ENCODE assay signal across 13 mouse cellular contexts in genomic region chr8:83916015-83916414, GRCm38 (mm10). TPM values are rescaled to one million over a fixed set of nuclear protein-coding genes. Genes with fewer than 3 reads are reported as not detected.
DNase-seq lines count a peak whose midpoint lies in the region; ATAC-seq and TF ChIP-seq lines count a peak whose summit lies in the region.
"Had no signal": no experiment of that assay in that cellular context is flagged by ENCODE, and none has a peak within 500 bp of the region (broad histone marks: within the 10 kb centered on the region; RNA-seq: fewer than 3 reads in every experiment).

No protein-coding gene starts in this region.

- WGBS in forebrain, embryonic 15.5 days: 66% methylated on average over 5 of the region's 5 CpGs
- WGBS in forebrain, embryonic 13.5 days: 74% methylated on average over 5 of the region's 5 CpGs
- WGBS in hindbrain, postnatal 0 days: 44% methylated on average over 5 of the region's 5 CpGs
- 82% methylated on average over 5 of the region's 5 CpGs for WGBS in hindbrain, embryonic 10.5 days
- 65% methylated on average over 5 of the region's 5 CpGs for WGBS in neural tube, embryonic 15.5 days

- peak overlapping the region; percentile 16; the same call in 1 of the 2 replicates for H3K27ac ChIP-seq in forebrain, embryonic 15.5 days (replicated peaks)
- H3K27ac ChIP-seq in forebrain, embryonic 13.5 days: no peak overlapping the region
- H3K27ac ChIP-seq in hindbrain, postnatal 0 days: peak overlapping the region; percentile 26
- no peak overlapping the region for H3K27ac ChIP-seq in hindbrain, embryonic 10.5 days
- peak overlapping the region; percentile 70 for H3K27ac ChIP-seq in cortical plate, adult 2 months (ENCODE audit: insufficient read depth, low read length)
- no peak overlapping the region for H3K27ac ChIP-seq in neural tube, embryonic 15.5 days (replicated peaks)
- H3K27ac ChIP-seq: midbrain, embryonic 12.5 days had no signal

- H3K9me3 ChIP-seq in forebrain, embryonic 15.5 days: no peaks in the 10 kb centered on the region
- H3K9me3 ChIP-seq in forebrain, embryonic 13.5 days (replicated peaks): no peaks in the 10 kb centered on the region
- no peaks in the 10 kb centered on the region for H3K9me3 ChIP-seq in hindbrain, postnatal 0 days (ENCODE audit: low read length)
- no peaks in the 10 kb centered on the region for H3K9me3 ChIP-seq in hindbrain, embryonic 10.5 days
- H3K9me3 ChIP-seq in neural tube, embryonic 15.5 days (replicated peaks): no peaks in the 10 kb centered on the region
- H3K9me3 ChIP-seq: G1E; midbrain, embryonic 12.5 days had no signal

- H3K36me3 ChIP-seq in forebrain, embryonic 15.5 days: peaks cover 14% of the 10 kb centered on the region
- H3K36me3 ChIP-seq in forebrain, embryonic 13.5 days (ENCODE audit: poor library complexity, severe bottlenecking): peaks cover 45% of the 10 kb centered on the region
- peaks cover 5% of the 10 kb centered on the region; the same call in 1 of the 2 replicates for H3K36me3 ChIP-seq in hindbrain, postnatal 0 days (ENCODE audit: insufficient read depth, low read length)
- peaks cover 28% of the 10 kb centered on the region for H3K36me3 ChIP-seq in hindbrain, embryonic 10.5 days
- H3K36me3 ChIP-seq in neural tube, embryonic 15.5 days: peaks cover 26% of the 10 kb centered on the region

- no peak for DNase-seq in hindbrain, postnatal 0 days (ENCODE audit: low spot score)
- no peak for DNase-seq in hindbrain, embryonic 10.5 days (ENCODE audit: low spot score)
- peak; percentile 73 to 77 for DNase-seq in left cerebral cortex, postnatal 36 days (ENCODE audit: low spot score in 2 of 2)
- DNase-seq: kidney, postnatal 14 days; liver had no signal

- TF ChIP-seq POLR2A in cortical plate, adult 2 months (IDR thresholded peaks at IDR 0.05; ENCODE audit: extremely low read depth, insufficient read depth, low read length): no peak

- peaks cover 30% of the 10 kb centered on the region for H3K4me1 ChIP-seq in forebrain, embryonic 15.5 days
- H3K4me1 ChIP-seq in forebrain, embryonic 13.5 days: peaks cover 22% of the 10 kb centered on the region
- peaks cover 8% of the 10 kb centered on the region; the same call in 1 of the 2 replicates for H3K4me1 ChIP-seq in hindbrain, postnatal 0 days (ENCODE audit: insufficient read depth, low read length)
- peaks cover 16% of the 10 kb centered on the region for H3K4me1 ChIP-seq in hindbrain, embryonic 10.5 days (replicated peaks)
- peaks cover 21% of the 10 kb centered on the region for H3K4me1 ChIP-seq in cortical plate, adult 2 months (ENCODE audit: control insufficient read depth, insufficient read depth, low read length)
- H3K4me1 ChIP-seq in neural tube, embryonic 15.5 days: peaks cover 40% of the 10 kb centered on the region

- no peak overlapping the region for H3K4me3 ChIP-seq in forebrain, embryonic 15.5 days
- H3K4me3 ChIP-seq in forebrain, embryonic 13.5 days: no peak overlapping the region
- H3K4me3 ChIP-seq in hindbrain, postnatal 0 days (ENCODE audit: low read length): no peak overlapping the region
- no peak overlapping the region for H3K4me3 ChIP-seq in hindbrain, embryonic 10.5 days
- H3K4me3 ChIP-seq in cortical plate, adult 2 months (ENCODE audit: insufficient read depth, low read length): 0 out of 2 replicates have a peak overlapping the region, but pooled peaks have one; percentile 4
- H3K4me3 ChIP-seq in neural tube, embryonic 15.5 days (replicated peaks): no peak overlapping the region
- H3K4me3 ChIP-seq: midbrain, embryonic 12.5 days had no signal

- no peak overlapping the region for H3K9ac ChIP-seq in forebrain, embryonic 15.5 days (replicated peaks)
- no peak overlapping the region for H3K9ac ChIP-seq in forebrain, embryonic 13.5 days
- H3K9ac ChIP-seq in hindbrain, postnatal 0 days (replicated peaks; ENCODE audit: low read length): no peak overlapping the region
- H3K9ac ChIP-seq in neural tube, embryonic 15.5 days (replicated peaks): no peak overlapping the region
- H3K9ac ChIP-seq: midbrain, embryonic 12.5 days had no signal

- no peak overlapping the region for H3K4me2 ChIP-seq in forebrain, embryonic 15.5 days (replicated peaks)
- no peak overlapping the region for H3K4me2 ChIP-seq in forebrain, embryonic 13.5 days
- H3K4me2 ChIP-seq in hindbrain, postnatal 0 days (ENCODE audit: low read depth, low read length): no peak overlapping the region
- no peak overlapping the region for H3K4me2 ChIP-seq in neural tube, embryonic 15.5 days
- H3K4me2 ChIP-seq: midbrain, embryonic 12.5 days had no signal

- H3K27me3 ChIP-seq in forebrain, embryonic 15.5 days: no peaks in the 10 kb centered on the region
- no peaks in the 10 kb centered on the region for H3K27me3 ChIP-seq in forebrain, embryonic 13.5 days
- no peaks in the 10 kb centered on the region for H3K27me3 ChIP-seq in hindbrain, postnatal 0 days (ENCODE audit: insufficient read depth, low read length)
- H3K27me3 ChIP-seq in hindbrain, embryonic 10.5 days (ENCODE audit: insufficient read depth, poor library complexity, severe bottlenecking): no peaks in the 10 kb centered on the region
- H3K27me3 ChIP-seq in neural tube, embryonic 15.5 days (replicated peaks): no peaks in the 10 kb centered on the region
- H3K27me3 ChIP-seq: midbrain, embryonic 12.5 days had no signal

- intact Hi-C loops in left cerebral cortex, postnatal 36 days (cut with DNase I): loop anchor here (2.0 kb wide), 1 partner anchor 15 kb away; the partner anchor contains the start of gene Adgrl1

- TF ChIP-seq CTCF in hindbrain, postnatal 0 days (IDR thresholded peaks at IDR 0.05; ENCODE audit: low read depth): no peak
- no peak for TF ChIP-seq CTCF in cortical plate, adult 2 months (IDR thresholded peaks at IDR 0.05; ENCODE audit: extremely low read depth, insufficient read depth, low read length)

- ATAC-seq in forebrain, embryonic 15.5 days (replicated peaks): no peak
- ATAC-seq in forebrain, embryonic 13.5 days: no peak
- ATAC-seq in hindbrain, postnatal 0 days: no peak; the same call in 1 of the 2 replicates
- ATAC-seq in neural tube, embryonic 15.5 days (ENCODE audit: low FRiP score): no peak
- ATAC-seq in activated CD4-positive, CD25-positive, alpha-beta regulatory T cell, adult 4 months: no peak
- ATAC-seq: lung, postnatal 0 days had no signal

RNA-seq across cellular contexts. Expression of gene Adgrl1, which starts 16.1 kb away (rescaled TPM):
- 56.2 and 57.0 TPM in 2 replicates for polyA plus RNA-seq in forebrain, embryonic 15.5 days (2015; fragmentation: Nextera tagmentation; extraction: Ambion mirVana)
- 32.8 and 38.5 TPM in 2 replicates for polyA plus RNA-seq in forebrain, embryonic 13.5 days (2015; fragmentation: Nextera tagmentation; extraction: Ambion mirVana)
- 393 and 469 TPM in 2 replicates for total RNA-seq in hindbrain, postnatal 0 days (2014; rRNA removed)
- polyA plus RNA-seq in hindbrain, postnatal 0 days (2015; fragmentation: Nextera tagmentation; extraction: Ambion mirVana): 54.2 and 54.6 TPM in 2 replicates
- polyA plus RNA-seq in hindbrain, embryonic 10.5 days (2016; fragmentation: Nextera tagmentation; extraction: Ambion mirVana): 10.9 and 15.4 TPM in 2 replicates
- 236 and 241 TPM in 2 replicates for polyA plus RNA-seq in cortical plate, adult 2 months (2012; rRNA removed)
- total RNA-seq in left cerebral cortex, postnatal 36 days (2021): 100 to 1,000 TPM; 422 to 433 TPM
- 43.0 and 54.1 TPM in 2 replicates for polyA plus RNA-seq in neural tube, embryonic 15.5 days (2015; fragmentation: Nextera tagmentation; extraction: Ambion mirVana)
- 10 to 100 TPM in 1 of 2 experiments, 1 to 10 TPM in 1; 9.3 to 11.0 TPM for polyA plus RNA-seq in activated CD4-positive, CD25-positive, alpha-beta regulatory T cell, adult 4 months (2017; shearing (Covaris generic))

RNA-seq across cellular contexts. Expression of gene Gm10644, which starts 39.0 kb away (rescaled TPM):
- polyA plus RNA-seq in forebrain, embryonic 15.5 days (2015; fragmentation: Nextera tagmentation; extraction: Ambion mirVana): 0.74 and 0.95 TPM in 2 replicates
- polyA plus RNA-seq in forebrain, embryonic 13.5 days (2015; fragmentation: Nextera tagmentation; extraction: Ambion mirVana): 0.67 and 0.98 TPM in 2 replicates
- 0.40 and 1.7 TPM in 2 replicates for total RNA-seq in hindbrain, postnatal 0 days (2014; rRNA removed)
- 0.43 and 0.56 TPM in 2 replicates for polyA plus RNA-seq in hindbrain, postnatal 0 days (2015; fragmentation: Nextera tagmentation; extraction: Ambion mirVana)
- polyA plus RNA-seq in hindbrain, embryonic 10.5 days (2016; fragmentation: Nextera tagmentation; extraction: Ambion mirVana): 1.1 and 1.5 TPM in 2 replicates
- polyA plus RNA-seq in cortical plate, adult 2 months (2012; rRNA removed): 0.52 and 0.62 TPM in 2 replicates
- total RNA-seq in left cerebral cortex, postnatal 36 days (2021): under 1 TPM; 0.25 to 0.54 TPM
- 1.1 TPM in 2 replicates for polyA plus RNA-seq in neural tube, embryonic 15.5 days (2015; fragmentation: Nextera tagmentation; extraction: Ambion mirVana)
- polyA plus RNA-seq in activated CD4-positive, CD25-positive, alpha-beta regulatory T cell, adult 4 months (2017; shearing (Covaris generic)): under 1 TPM; 0.24 to 0.66 TPM

RNA-seq across cellular contexts. Expression of gene Asf1b, which starts 39.3 kb away (rescaled TPM):
- 20.7 and 22.2 TPM in 2 replicates for polyA plus RNA-seq in forebrain, embryonic 15.5 days (2015; fragmentation: Nextera tagmentation; extraction: Ambion mirVana)
- polyA plus RNA-seq in forebrain, embryonic 13.5 days (2015; fragmentation: Nextera tagmentation; extraction: Ambion mirVana): 44.0 and 44.9 TPM in 2 replicates
- total RNA-seq in hindbrain, postnatal 0 days (2014; rRNA removed): 4.7 and 5.6 TPM in 2 replicates
- polyA plus RNA-seq in hindbrain, postnatal 0 days (2015; fragmentation: Nextera tagmentation; extraction: Ambion mirVana): 8.3 and 10.6 TPM in 2 replicates
- 99.1 and 112 TPM in 2 replicates for polyA plus RNA-seq in hindbrain, embryonic 10.5 days (2016; fragmentation: Nextera tagmentation; extraction: Ambion mirVana)
- 1.2 and 1.4 TPM in 2 replicates for polyA plus RNA-seq in cortical plate, adult 2 months (2012; rRNA removed)
- under 1 TPM; 0.39 to 0.48 TPM for total RNA-seq in left cerebral cortex, postnatal 36 days (2021)
- polyA plus RNA-seq in neural tube, embryonic 15.5 days (2015; fragmentation: Nextera tagmentation; extraction: Ambion mirVana): 8.0 and 24.4 TPM in 2 replicates
- 10 to 100 TPM; 69.0 to 76.6 TPM for polyA plus RNA-seq in activated CD4-positive, CD25-positive, alpha-beta regulatory T cell, adult 4 months (2017; shearing (Covaris generic))

RNA-seq across cellular contexts. Expression of gene Prkaca, which starts 56.8 kb away (rescaled TPM):
- polyA plus RNA-seq in forebrain, embryonic 15.5 days (2015; fragmentation: Nextera tagmentation; extraction: Ambion mirVana): 169 and 178 TPM in 2 replicates
- 146 and 148 TPM in 2 replicates for polyA plus RNA-seq in forebrain, embryonic 13.5 days (2015; fragmentation: Nextera tagmentation; extraction: Ambion mirVana)
- 198 and 213 TPM in 2 replicates for total RNA-seq in hindbrain, postnatal 0 days (2014; rRNA removed)
- polyA plus RNA-seq in hindbrain, postnatal 0 days (2015; fragmentation: Nextera tagmentation; extraction: Ambion mirVana): 257 and 268 TPM in 2 replicates
- 170 and 194 TPM in 2 replicates for polyA plus RNA-seq in hindbrain, embryonic 10.5 days (2016; fragmentation: Nextera tagmentation; extraction: Ambion mirVana)
- 181 and 183 TPM in 2 replicates for polyA plus RNA-seq in cortical plate, adult 2 months (2012; rRNA removed)
- 100 to 1,000 TPM; 243 to 267 TPM for total RNA-seq in left cerebral cortex, postnatal 36 days (2021)
- 234 and 256 TPM in 2 replicates for polyA plus RNA-seq in neural tube, embryonic 15.5 days (2015; fragmentation: Nextera tagmentation; extraction: Ambion mirVana)
- polyA plus RNA-seq in activated CD4-positive, CD25-positive, alpha-beta regulatory T cell, adult 4 months (2017; shearing (Covaris generic)): 10 to 100 TPM; 18.9 to 22.0 TPM

Comparison
In these comparisons a context has a peak if more than half of its experiments do, and no peak if none do; other contexts are left out.
1. H3K27ac ChIP-seq: peak in forebrain, embryonic 15.5 days (single experiment), hindbrain, postnatal 0 days (single experiment) and cortical plate, adult 2 months (single experiment); none in forebrain, embryonic 13.5 days (single experiment), hindbrain, embryonic 10.5 days (single experiment) and neural tube, embryonic 15.5 days (single experiment).
2. DNase-seq: peak in left cerebral cortex, postnatal 36 days (2 of 2); none in hindbrain, postnatal 0 days (single experiment) and hindbrain, embryonic 10.5 days (single experiment).